Mouse (Mus musculus) stomach, postnatal 0 days (tissue): ENCODE data around the gene Cuedc1. TPM values are rescaled to one million over a fixed set of nuclear protein-coding genes. Genes with fewer than 3 reads are reported as not detected.

Experiments
- ATAC-seq: fragments of 200-750 bp; cut with Nextera tagmentation; 2 replicates; pipeline ENCODE4 v1.8.0; 2017; ENCODE audit not compliant: low FRiP score, low TSS enrichment
- DNase-seq: peaks from one replicate; pipeline ENCODE4 v3.0.0-alpha.2; 2016; ENCODE audit warnings: low spot score
- H3K27ac ChIP-seq: fragments of 300-500 bp; sonication (generic); replicated peaks from 2 replicates; pipeline ENCODE4 v1.5.1; 2014; ENCODE audit warnings: mild to moderate bottlenecking, control low read depth
- H3K27me3 ChIP-seq: fragments of 300-500 bp; sonication (generic); 2 replicates; pipeline ENCODE4 v1.6.1; 2014; ENCODE audit warnings: low read length; ENCODE audit not compliant: control insufficient read depth, insufficient read depth
- H3K36me3 ChIP-seq: fragments of 300-500 bp; sonication (generic); 2 replicates; pipeline ENCODE4 v1.6.1; 2014; ENCODE audit warnings: low read length, mixed read lengths; ENCODE audit not compliant: control insufficient read depth, insufficient read depth
- H3K4me1 ChIP-seq: fragments of 300-500 bp; sonication (generic); replicated peaks from 2 replicates; pipeline ENCODE4 v1.6.1; 2014; ENCODE audit warnings: antibody characterized with exemption; ENCODE audit not compliant: control insufficient read depth, insufficient read depth
- H3K4me2 ChIP-seq: fragments of 300-500 bp; sonication (generic); replicated peaks from 2 replicates; pipeline ENCODE4 v1.6.1; 2014; ENCODE audit warnings: low read depth, mild to moderate bottlenecking, control low read depth, moderate library complexity
- H3K4me3 ChIP-seq: fragments of 300-500 bp; sonication (generic); 2 replicates; pipeline ENCODE4 v1.5.1; 2014; ENCODE audit warnings: low read depth, low read length, control low read depth
- H3K9ac ChIP-seq: fragments of 300-500 bp; sonication (generic); 2 replicates; pipeline ENCODE4 v1.6.1; 2014; ENCODE audit warnings: mild to moderate bottlenecking, low read length, control low read depth, mixed read lengths
- H3K9me3 ChIP-seq: fragments of 300-500 bp; sonication (generic); 2 replicates; pipeline ENCODE4 v1.6.1; 2016; ENCODE audit warnings: low read length; ENCODE audit not compliant: control insufficient read depth
- CTCF ChIP-seq: IDR thresholded peaks from 2 replicates; pipeline ENCODE4 v1.5.1; 2016; ENCODE audit warnings: antibody characterized with exemption, low read depth, mild to moderate bottlenecking, moderate library complexity
- EP300 ChIP-seq: optimal IDR thresholded peaks from 2 replicates; pipeline ENCODE3; 2016; ENCODE audit warnings: antibody characterized with exemption
- WGBS: fragments of 180-500 bp; shearing (Covaris S2); extraction: QIAGEN DNeasy Blood & Tissue Kit; methylation state at CpG from one replicate; pipeline ENCODE4 v1.1.7; 2014; 5-methylcytosine and 5-hydroxymethylcytosine counted together
- polyA plus RNA-seq: library from polyadenylated mRNA; unstranded; fragments of >200 nt; fragmentation: Nextera tagmentation; extraction: Ambion mirVana; gene quantifications from 2 replicates; pipeline ENCODE4 v1.2.1, GENCODE M21; 2015

Gene Cuedc1
- polyA plus RNA-seq, 1 experiment from 2014 or later = 13.7 TPM

- H3K4me1 ChIP-seq = 0 out of 2 replicates have a peak, but pooled peaks cover 2% of the 10 kb centered on the region
- peak; percentile 89 for ATAC-seq
- TF ChIP-seq EP300 (no peak), CTCF (no peak; the same call in 1 of the 2 replicates)
- H3K27me3 ChIP-seq = no peaks in the 10 kb centered on the region
- peak within 1 kb of the TSS; percentile 96 for H3K9ac ChIP-seq
- H3K4me3 ChIP-seq = peak within 1 kb of the TSS; percentile 92
- WGBS = under 1% methylated on average over 51 of the region's 81 CpGs
- H3K36me3 ChIP-seq = no peaks in the 10 kb centered on the region
- peak within 1 kb of the TSS; percentile 98 for H3K27ac ChIP-seq
- DNase-seq = peak; percentile 84
- H3K4me2 ChIP-seq = peak within 1 kb of the TSS; percentile 83
- no peaks in the 10 kb centered on the region for H3K9me3 ChIP-seq
Observed at GRCm38 (mm10) chr11:88067586-88068410, 30.1 kb upstream of the Cuedc1 start, which contains the start of gene Vezf1. Gene Vezf1 (plus strand): TSS chr11:88068279.

DNA sequence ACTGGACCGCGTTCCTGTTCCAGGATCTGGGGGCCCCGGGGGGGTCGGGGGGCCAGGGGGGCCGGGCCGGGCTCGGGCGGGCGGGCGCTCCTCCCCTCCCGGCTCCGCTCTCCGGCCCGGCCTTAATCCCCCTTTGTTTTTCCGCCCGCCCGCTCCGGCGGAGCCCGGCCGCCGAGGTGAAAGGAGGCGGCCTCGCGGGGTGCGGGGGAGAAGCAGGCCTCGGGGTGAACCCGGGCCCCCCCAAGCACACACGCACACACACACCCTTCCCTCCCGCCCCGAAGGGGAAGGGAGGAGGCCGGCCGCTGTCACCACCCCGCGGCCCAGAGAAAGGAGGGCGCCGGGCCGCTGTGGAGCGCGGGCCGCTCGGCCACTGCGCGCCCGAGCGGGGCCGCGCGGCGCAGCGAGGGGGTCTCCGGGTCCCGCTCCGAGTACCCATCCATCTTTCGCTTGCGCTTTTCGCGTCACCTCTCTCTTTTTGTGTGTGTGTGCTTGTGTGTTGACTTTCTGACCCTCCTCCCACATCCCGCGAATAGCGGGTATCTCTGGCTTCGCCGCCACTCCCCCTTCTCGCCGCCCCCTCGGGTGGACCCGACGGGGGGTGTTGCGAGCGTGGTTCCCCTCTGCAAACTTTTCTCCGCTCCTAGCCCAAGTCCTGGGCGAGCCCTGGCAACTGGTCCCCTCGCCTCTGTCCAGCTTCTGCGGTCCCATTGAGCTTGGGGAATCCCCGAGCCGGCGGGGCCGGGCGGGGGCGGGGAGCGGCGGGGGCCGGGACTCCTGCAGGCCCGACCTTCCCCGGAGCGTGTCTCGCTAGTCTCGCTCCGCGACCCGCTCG, 29.2 kb upstream of the Cuedc1 start:
- H3K9ac ChIP-seq = peak overlapping the region; percentile 96
- H3K4me3 ChIP-seq = peak overlapping the region; percentile 92
- H3K4me2 ChIP-seq = peak overlapping the region; percentile 83
- peak; percentile 74 for DNase-seq
- 0 out of 2 replicates have a peak, but pooled peaks cover 2% of the 10 kb centered on the region for H3K36me3 ChIP-seq
- TF ChIP-seq CTCF (no peak), EP300 (no peak)
- no peaks in the 10 kb centered on the region for H3K9me3 ChIP-seq
- ATAC-seq = peak; percentile 77
- H3K4me1 ChIP-seq = 0 out of 2 replicates have a peak, but pooled peaks cover 2% of the 10 kb centered on the region
- WGBS = 1% methylated on average over 50 of the region's 92 CpGs
- no peaks in the 10 kb centered on the region for H3K27me3 ChIP-seq
- H3K27ac ChIP-seq = peak overlapping the region; percentile 98

- Histone ChIP-seq H3K9me3 (no peaks in the 10 kb centered on the region), H3K4me2 (peak overlapping the region; percentile 83), H3K27ac (peak overlapping the region; percentile 98), H3K36me3 (0 out of 2 replicates have a peak, but pooled peaks cover 2% of the 10 kb centered on the region), H3K4me3 (peak overlapping the region; percentile 92), H3K4me1 (0 out of 2 replicates have a peak, but pooled peaks cover 2% of the 10 kb centered on the region), H3K27me3 (no peaks in the 10 kb centered on the region), H3K9ac (peak overlapping the region; percentile 96)
- DNase-seq = no peak
- TF ChIP-seq EP300 (no peak), CTCF (no peak)
- no peak for ATAC-seq
- WGBS = under 1% methylated on average over 12 of the region's 12 CpGs
Observed at GRCm38 (mm10) chr11:88069246-88069570, 28.6 kb upstream of the Cuedc1 start.

DNA sequence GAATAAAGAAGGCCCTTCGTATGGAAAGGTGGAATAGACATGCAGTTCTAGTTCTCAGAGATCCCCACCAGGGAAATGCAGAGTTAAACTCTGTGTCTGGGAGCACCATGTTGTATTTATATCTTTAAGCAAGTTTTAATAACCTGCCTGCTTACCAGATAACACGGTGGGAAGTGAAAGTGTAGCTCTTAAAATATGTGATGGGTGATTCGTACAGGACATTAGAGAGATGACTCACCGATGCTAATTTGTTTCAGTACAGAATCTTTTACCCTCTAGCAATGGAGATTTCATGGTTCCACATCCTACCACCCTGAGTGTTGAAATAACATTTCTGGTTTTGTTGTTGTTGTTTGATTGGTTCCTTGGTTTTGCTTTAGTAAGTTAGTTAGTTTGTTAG, 27.5 kb upstream of the Cuedc1 start:
- Histone ChIP-seq H3K9ac (no peak overlapping the region), H3K4me3 (0 out of 2 replicates have a peak overlapping the region, but pooled peaks have one; percentile 92), H3K27me3 (no peaks in the 10 kb centered on the region), H3K27ac (no peak overlapping the region), H3K9me3 (no peaks in the 10 kb centered on the region), H3K36me3 (0 out of 2 replicates have a peak, but pooled peaks cover 4% of the 10 kb centered on the region), H3K4me2 (peak overlapping the region; percentile 83), H3K4me1 (0 out of 2 replicates have a peak, but pooled peaks cover 2% of the 10 kb centered on the region)
- TF ChIP-seq EP300 (no peak), CTCF (no peak)
- DNase-seq (no peak), ATAC-seq (no peak)
- WGBS = 27% methylated on average over 4 of the region's 4 CpGs

- TF ChIP-seq CTCF (no peak), EP300 (no peak)
- Histone ChIP-seq H3K27me3 (no peaks in the 10 kb centered on the region), H3K27ac (no peak overlapping the region), H3K9ac (no peak overlapping the region), H3K4me1 (0 out of 2 replicates have a peak, but pooled peaks cover 2% of the 10 kb centered on the region), H3K4me3 (no peak overlapping the region), H3K4me2 (0 out of 2 replicates have a peak overlapping the region, but pooled peaks have one; percentile 6), H3K9me3 (no peaks in the 10 kb centered on the region), H3K36me3 (0 out of 2 replicates have a peak, but pooled peaks cover 4% of the 10 kb centered on the region)
- ATAC-seq (no peak), DNase-seq (no peak)
- 31% methylated on average over 5 of the region's 5 CpGs for WGBS
Observed at GRCm38 (mm10) chr11:88071113-88071512, 26.7 kb upstream of the Cuedc1 start.
